Mouse (Mus musculus): ENCODE measurements around the gene Bivm. TPM values are rescaled to one million over a fixed set of nuclear protein-coding genes. Genes with fewer than 3 reads are reported as not detected.

The Bivm gene
- 18.9 and 19.2 TPM in 2 replicates for polyA plus RNA-seq (2015; fragmentation: Nextera tagmentation; extraction: Ambion mirVana)

- Histone ChIP-seq H3K4me1 (peaks cover 11% of the 10 kb centered on the region), H3K4me2 (peak within 1 kb of the TSS; percentile 90), H3K27ac (peak within 1 kb of the TSS; percentile 99), H3K9ac (peak within 1 kb of the TSS; percentile 74), H3K27me3 (no peaks in the 10 kb centered on the region), H3K36me3 (peaks cover 14% of the 10 kb centered on the region), H3K4me3 (peak within 1 kb of the TSS; percentile 75), H3K9me3 (no peaks in the 10 kb centered on the region)
- peak; percentile 96 for ATAC-seq (ENCODE audit: borderline replicate concordance, extremely low read depth, low FRiP score, low TSS enrichment)
- under 1% methylated on average over 39 of the region's 39 CpGs for WGBS
Measured at GRCm38 (mm10) chr1:44118239-44119054, at the start of gene Bivm, which contains the start of gene Kdelc1. Gene Bivm (plus strand): TSS chr1:44118957. Gene Kdelc1 (minus strand): TSS chr1:44118808.

GRCm38 (mm10) chr1:44101448-44102225 is 17.1 kb upstream of the Bivm start:
- H3K4me1 ChIP-seq, result peaks cover 13% of the 10 kb centered on the region
- peak overlapping the region; percentile 100 for H3K4me3 ChIP-seq
- H3K36me3 ChIP-seq, result peaks cover 19% of the 10 kb centered on the region
- H3K9ac ChIP-seq, result peak overlapping the region; percentile 83
- peak overlapping the region; percentile 65 for H3K4me2 ChIP-seq
- peak; percentile 77 for ATAC-seq (ENCODE audit: borderline replicate concordance, extremely low read depth, low FRiP score, low TSS enrichment)
- no peaks in the 10 kb centered on the region for H3K27me3 ChIP-seq
- under 1% methylated on average over 55 of the region's 55 CpGs for WGBS
- H3K9me3 ChIP-seq, result no peaks in the 10 kb centered on the region
- H3K27ac ChIP-seq, result peak overlapping the region; percentile 98

GRCm38 (mm10) chr1:44102259-44102717 is 16.5 kb upstream of the Bivm start, which contains the start of gene Tex30:
Gene Tex30 (minus strand): TSS chr1:44102441.
- ATAC-seq (ENCODE audit: borderline replicate concordance, extremely low read depth, low FRiP score, low TSS enrichment), result peak; percentile 99
- Histone ChIP-seq H3K4me3 (peak within 1 kb of the TSS; percentile 100), H3K27ac (peak within 1 kb of the TSS; percentile 98), H3K4me2 (peak within 1 kb of the TSS; percentile 65), H3K9ac (peak within 1 kb of the TSS; percentile 83), H3K4me1 (peaks cover 13% of the 10 kb centered on the region), H3K9me3 (no peaks in the 10 kb centered on the region), H3K36me3 (peaks cover 17% of the 10 kb centered on the region), H3K27me3 (no peaks in the 10 kb centered on the region)
- WGBS, result under 1% methylated on average over 53 of the region's 55 CpGs

GRCm38 (mm10) chr1:44102939-44103338 is 15.8 kb upstream of the Bivm start:
- peak overlapping the region; percentile 100 for H3K4me3 ChIP-seq
- peak overlapping the region; percentile 65 for H3K4me2 ChIP-seq
- H3K36me3 ChIP-seq, result peaks cover 20% of the 10 kb centered on the region
- ATAC-seq (ENCODE audit: borderline replicate concordance, extremely low read depth, low FRiP score, low TSS enrichment), result no peak
- H3K4me1 ChIP-seq, result peaks cover 13% of the 10 kb centered on the region
- 0 out of 2 replicates have a peak overlapping the region, but pooled peaks have one; percentile 20 for H3K9ac ChIP-seq
- peak overlapping the region; percentile 7; the same call in 1 of the 2 replicates for H3K27ac ChIP-seq
- H3K9me3 ChIP-seq, result no peaks in the 10 kb centered on the region
- WGBS, result 13% methylated on average over 5 of the region's 5 CpGs
- no peaks in the 10 kb centered on the region for H3K27me3 ChIP-seq

GRCm38 (mm10) chr1:44117571-44117970 is 1.2 kb upstream of the Bivm start:
- H3K4me3 ChIP-seq, result peak overlapping the region; percentile 75
- H3K4me1 ChIP-seq, result peaks cover 11% of the 10 kb centered on the region
- H3K36me3 ChIP-seq, result peaks cover 23% of the 10 kb centered on the region
- H3K4me2 ChIP-seq, result peak overlapping the region; percentile 90
- H3K9me3 ChIP-seq, result no peaks in the 10 kb centered on the region
- no peak overlapping the region; the same call in 1 of the 2 replicates for H3K9ac ChIP-seq
- no peak overlapping the region for H3K27ac ChIP-seq
- no peak for ATAC-seq (ENCODE audit: borderline replicate concordance, extremely low read depth, low FRiP score, low TSS enrichment)
- no peaks in the 10 kb centered on the region for H3K27me3 ChIP-seq

- peaks cover 11% of the 10 kb centered on the region for H3K4me1 ChIP-seq
- no peaks in the 10 kb centered on the region for H3K9me3 ChIP-seq
- peak overlapping the region; percentile 74 for H3K9ac ChIP-seq
- H3K4me3 ChIP-seq, result peak overlapping the region; percentile 75
- peak overlapping the region; percentile 90 for H3K4me2 ChIP-seq
- WGBS, result 0% methylated on average over 40 of the region's 43 CpGs
- ATAC-seq (ENCODE audit: borderline replicate concordance, extremely low read depth, low FRiP score, low TSS enrichment), result peak; percentile 93
- peaks cover 7% of the 10 kb centered on the region for H3K36me3 ChIP-seq
- H3K27ac ChIP-seq, result peak overlapping the region; percentile 99
- H3K27me3 ChIP-seq, result no peaks in the 10 kb centered on the region
Measured at GRCm38 (mm10) chr1:44119201-44120073, 680 bp downstream of the Bivm start.

GRCm38 (mm10) chr1:44120074-44120406 is 1.3 kb downstream of the Bivm start:
- Histone ChIP-seq H3K27me3 (no peaks in the 10 kb centered on the region), H3K9me3 (no peaks in the 10 kb centered on the region), H3K4me2 (peak overlapping the region; percentile 90), H3K4me1 (peaks cover 11% of the 10 kb centered on the region), H3K4me3 (peak overlapping the region; percentile 75), H3K9ac (peak overlapping the region; percentile 74), H3K27ac (peak overlapping the region; percentile 99), H3K36me3 (peaks cover 6% of the 10 kb centered on the region)
- WGBS, result 4% methylated on average over 6 of the region's 6 CpGs
- ATAC-seq (ENCODE audit: borderline replicate concordance, extremely low read depth, low FRiP score, low TSS enrichment), result no peak; the same call in 1 of the 2 replicates

GRCm38 (mm10) chr1:44122256-44122655 is 3.5 kb downstream of the Bivm start:
- Histone ChIP-seq H3K9ac (no peak overlapping the region), H3K27me3 (no peaks in the 10 kb centered on the region), H3K4me3 (no peak overlapping the region), H3K9me3 (no peaks in the 10 kb centered on the region), H3K4me1 (peaks cover 11% of the 10 kb centered on the region), H3K27ac (no peak overlapping the region), H3K4me2 (no peak overlapping the region), H3K36me3 (peaks cover 9% of the 10 kb centered on the region; the same call in 1 of the 2 replicates)
- ATAC-seq (ENCODE audit: borderline replicate concordance, extremely low read depth, low FRiP score, low TSS enrichment), result no peak
- 73% methylated on average over 3 of the region's 3 CpGs for WGBS

- no peak for ATAC-seq (ENCODE audit: borderline replicate concordance, extremely low read depth, low FRiP score, low TSS enrichment)
- H3K4me3 ChIP-seq, result no peak overlapping the region
- H3K4me1 ChIP-seq, result 0 out of 2 replicates have a peak, but pooled peaks cover 3% of the 10 kb centered on the region
- no peaks in the 10 kb centered on the region for H3K9me3 ChIP-seq
- H3K36me3 ChIP-seq, result peaks cover 25% of the 10 kb centered on the region
- H3K9ac ChIP-seq, result no peak overlapping the region
- no peak overlapping the region for H3K27ac ChIP-seq
- H3K4me2 ChIP-seq, result no peak overlapping the region
- H3K27me3 ChIP-seq, result no peaks in the 10 kb centered on the region
- WGBS, result 93% methylated on average over 4 of the region's 4 CpGs
Measured at GRCm38 (mm10) chr1:44125590-44125989, 6.8 kb downstream of the Bivm start.

- Histone ChIP-seq H3K36me3 (peaks cover 27% of the 10 kb centered on the region), H3K27ac (no peak overlapping the region), H3K4me3 (no peak overlapping the region), H3K9ac (no peak overlapping the region), H3K4me1 (no peaks in the 10 kb centered on the region), H3K9me3 (no peaks in the 10 kb centered on the region), H3K27me3 (no peaks in the 10 kb centered on the region), H3K4me2 (no peak overlapping the region)
- 52% methylated on average over 4 of the region's 4 CpGs for WGBS
- no peak for ATAC-seq (ENCODE audit: borderline replicate concordance, extremely low read depth, low FRiP score, low TSS enrichment)
Measured at GRCm38 (mm10) chr1:44129929-44130581, 11.3 kb downstream of the Bivm start.

All from lung, embryonic 15.5 days (tissue).